Mouse (Mus musculus) natural killer cell, adult 2 months (primary cell): Measurements from ENCODE around the gene Kcnh3.

ENCODE experiments used
- DNase-seq, 2 experiments: peaks; one replicate each; pipeline ENCODE4 v3.0.0; 2022; ENCODE audit warnings: low spot score in 2 of 2

Gene Kcnh3

DNA sequence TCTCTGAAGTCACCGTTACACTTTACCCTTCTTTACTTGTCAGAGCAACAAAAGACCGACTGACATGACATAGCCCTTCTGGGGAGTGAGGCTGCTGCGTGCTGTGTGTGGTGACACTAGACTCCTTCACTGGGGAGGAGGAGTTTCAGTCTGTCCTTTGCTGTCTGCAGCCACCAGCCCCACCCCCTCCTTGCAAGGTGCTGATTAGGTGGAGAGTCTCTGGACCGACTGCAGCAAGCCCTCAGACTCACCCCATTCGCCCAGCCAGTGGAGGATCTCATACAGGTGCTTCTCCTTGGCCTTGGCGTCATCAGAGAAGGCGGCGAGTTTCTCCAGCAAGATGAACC is 60.5 kb downstream of the Kcnh3 start:
- DNase-seq = no peak

DNA sequence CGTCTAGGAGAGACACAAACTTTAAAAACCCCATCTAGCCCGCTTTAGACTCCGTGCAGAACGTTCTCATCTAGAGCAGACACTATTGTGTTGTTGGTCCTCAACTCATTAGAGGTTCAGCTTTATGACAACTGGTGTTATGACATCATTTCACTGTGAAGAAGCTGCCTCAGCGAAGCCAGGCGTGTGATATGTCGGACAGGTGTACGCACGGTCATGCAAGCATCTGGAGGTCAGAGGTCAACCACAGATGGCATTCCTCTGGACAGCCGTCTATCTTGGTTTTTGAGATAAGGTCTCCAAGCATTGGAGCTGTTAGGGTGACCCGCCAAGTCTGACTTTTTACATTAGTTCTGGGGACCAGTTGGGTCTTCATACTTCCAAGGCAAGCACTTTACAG is 65.9 kb downstream of the Kcnh3 start:
- no peak for DNase-seq
